Mouse (Mus musculus) limb, embryonic 13.5 days (tissue): ENCODE measurements around the gene Ttll1. TPM values are rescaled to one million over a fixed set of nuclear protein-coding genes. Genes with fewer than 3 reads are reported as not detected.
"Not testable (repeated sequence)": the region's sequence is repeated elsewhere in the genome, so short reads cannot be mapped to it uniquely, and the experiment has no call there.

Experiments used
- ATAC-seq: fragments of 200-750 bp; cut with Nextera tagmentation; 2 replicates; pipeline ENCODE4 v1.8.0; 2017; ENCODE audit warnings: low read depth, moderate number of reproducible peaks, moderate TSS enrichment; ENCODE audit not compliant: low FRiP score
- H3K27ac ChIP-seq: fragments of 300-500 bp; sonication (generic); 2 replicates; pipeline ENCODE4 v1.5.1; 2015; ENCODE audit warnings: inconsistent platforms, mild to moderate bottlenecking, moderate library complexity
- H3K27me3 ChIP-seq: fragments of 300-500 bp; sonication (generic); 2 replicates; pipeline ENCODE4 v1.6.1; 2015; ENCODE audit warnings: mild to moderate bottlenecking, inconsistent platforms
- H3K36me3 ChIP-seq: fragments of 300-500 bp; sonication (generic); 2 replicates; pipeline ENCODE4 v1.6.1; 2015; ENCODE audit warnings: inconsistent platforms, mild to moderate bottlenecking, moderate library complexity
- H3K4me1 ChIP-seq: fragments of 300-500 bp; sonication (generic); 2 replicates; pipeline ENCODE4 v1.6.1; 2015; ENCODE audit warnings: inconsistent platforms
- H3K4me2 ChIP-seq: fragments of 300-500 bp; sonication (generic); replicated peaks from 2 replicates; pipeline ENCODE4 v1.6.1; 2015; ENCODE audit warnings: inconsistent platforms, mild to moderate bottlenecking, moderate library complexity
- H3K4me3 ChIP-seq: fragments of 300-500 bp; sonication (generic); 2 replicates; pipeline ENCODE4 v1.5.1; 2015; ENCODE audit warnings: moderate library complexity, mild to moderate bottlenecking, inconsistent platforms
- H3K9ac ChIP-seq: fragments of 300-500 bp; sonication (generic); 2 replicates; pipeline ENCODE4 v1.6.1; 2015; ENCODE audit warnings: mild to moderate bottlenecking, inconsistent platforms
- H3K9me3 ChIP-seq: fragments of 300-500 bp; sonication (generic); 2 replicates; pipeline ENCODE4 v1.6.1; 2016; ENCODE audit warnings: inconsistent platforms
- WGBS: fragments of 180-500 bp; shearing (Covaris S2); methylation state at CpG from one replicate; pipeline ENCODE4 v1.1.7; 2015; 5-methylcytosine and 5-hydroxymethylcytosine counted together
- polyA plus RNA-seq: library from polyadenylated mRNA; unstranded; fragments of >200 nt; fragmentation: Nextera tagmentation; extraction: Ambion mirVana; gene quantifications from 2 replicates; pipeline ENCODE4 v1.2.1, GENCODE M21; 2015

Ttll1 gene
- polyA plus RNA-seq, 1 experiment from 2014 or later = 23.4 TPM

- H3K4me3 ChIP-seq, H3K9ac ChIP-seq, H3K36me3 ChIP-seq, H3K9me3 ChIP-seq, ATAC-seq, H3K27me3 ChIP-seq, H3K27ac ChIP-seq: not testable (repeated sequence)
- WGBS = 72% methylated on average over 8 of the region's 8 CpGs
- H3K4me1 ChIP-seq = peaks cover 15% of the 10 kb centered on the region
- H3K4me2 ChIP-seq = peak overlapping the region; percentile 97
Observed at GRCm38 (mm10) chr15:83462349-83462748, 48.3 kb downstream of the Ttll1 start.

GRCm38 (mm10) chr15:83460891-83461290 lies 49.8 kb downstream of the Ttll1 start:
- no peak overlapping the region for H3K9ac ChIP-seq
- H3K4me2 ChIP-seq = no peak overlapping the region
- peaks cover 3% of the 10 kb centered on the region; the same call in 1 of the 2 replicates for H3K36me3 ChIP-seq
- 84% methylated on average over 3 of the region's 3 CpGs for WGBS
- no peaks in the 10 kb centered on the region for H3K9me3 ChIP-seq
- no peak for ATAC-seq
- no peaks in the 10 kb centered on the region for H3K27me3 ChIP-seq
- H3K4me3 ChIP-seq = no peak overlapping the region
- H3K4me1 ChIP-seq = peaks cover 15% of the 10 kb centered on the region
- no peak overlapping the region for H3K27ac ChIP-seq

- no peak overlapping the region for H3K4me2 ChIP-seq
- WGBS = 100% methylated on average over 1 of the region's 1 CpGs
- H3K27me3 ChIP-seq = no peaks in the 10 kb centered on the region
- peaks cover 3% of the 10 kb centered on the region; the same call in 1 of the 2 replicates for H3K36me3 ChIP-seq
- H3K9ac ChIP-seq = no peak overlapping the region
- no peak overlapping the region for H3K4me3 ChIP-seq
- H3K9me3 ChIP-seq = no peaks in the 10 kb centered on the region
- peaks cover 13% of the 10 kb centered on the region for H3K4me1 ChIP-seq
- no peak for ATAC-seq
- no peak overlapping the region for H3K27ac ChIP-seq
Observed at GRCm38 (mm10) chr15:83457541-83457940, 53.2 kb downstream of the Ttll1 start.

- Histone ChIP-seq H3K4me2 (no peak overlapping the region), H3K4me3 (no peak overlapping the region), H3K4me1 (peaks cover 23% of the 10 kb centered on the region), H3K36me3 (peaks cover 5% of the 10 kb centered on the region; the same call in 1 of the 2 replicates), H3K27ac (no peak overlapping the region), H3K9me3 (no peaks in the 10 kb centered on the region), H3K9ac (no peak overlapping the region), H3K27me3 (no peaks in the 10 kb centered on the region)
- WGBS = 92% methylated on average over 5 of the region's 5 CpGs
- no peak for ATAC-seq
Observed at GRCm38 (mm10) chr15:83455637-83456036, 55.1 kb downstream of the Ttll1 start.

GRCm38 (mm10) chr15:83455034-83455433 lies 55.7 kb downstream of the Ttll1 start:
- ATAC-seq = no peak
- 73% methylated on average over 3 of the region's 3 CpGs for WGBS
- Histone ChIP-seq H3K9me3 (no peaks in the 10 kb centered on the region), H3K36me3 (peaks cover 7% of the 10 kb centered on the region; the same call in 1 of the 2 replicates), H3K4me3 (no peak overlapping the region), H3K27me3 (no peaks in the 10 kb centered on the region), H3K9ac (no peak overlapping the region), H3K4me1 (peaks cover 23% of the 10 kb centered on the region), H3K4me2 (no peak overlapping the region), H3K27ac (no peak overlapping the region)

GRCm38 (mm10) chr15:83454419-83454818 lies 56.3 kb downstream of the Ttll1 start:
- Histone ChIP-seq H3K4me1 (peaks cover 23% of the 10 kb centered on the region), H3K27me3 (no peaks in the 10 kb centered on the region), H3K9me3 (no peaks in the 10 kb centered on the region), H3K4me2 (no peak overlapping the region), H3K36me3 (peaks cover 7% of the 10 kb centered on the region; the same call in 1 of the 2 replicates), H3K27ac (no peak overlapping the region), H3K4me3 (no peak overlapping the region), H3K9ac (no peak overlapping the region)
- ATAC-seq = no peak
- WGBS = 48% methylated on average over 7 of the region's 7 CpGs

- no peak overlapping the region for H3K9ac ChIP-seq
- H3K4me3 ChIP-seq = no peak overlapping the region
- WGBS = 70% methylated on average over 3 of the region's 3 CpGs
- H3K27me3 ChIP-seq = no peaks in the 10 kb centered on the region
- H3K9me3 ChIP-seq = no peaks in the 10 kb centered on the region
- no peak overlapping the region for H3K4me2 ChIP-seq
- peaks cover 7% of the 10 kb centered on the region; the same call in 1 of the 2 replicates for H3K36me3 ChIP-seq
- peaks cover 23% of the 10 kb centered on the region for H3K4me1 ChIP-seq
- ATAC-seq = no peak
- H3K27ac ChIP-seq = no peak overlapping the region
Observed at GRCm38 (mm10) chr15:83453879-83454278, 56.8 kb downstream of the Ttll1 start.

GRCm38 (mm10) chr15:83452219-83452760 lies 58.4 kb downstream of the Ttll1 start:
- Histone ChIP-seq H3K36me3 (peaks cover 4% of the 10 kb centered on the region; the same call in 1 of the 2 replicates), H3K4me1 (peaks cover 38% of the 10 kb centered on the region), H3K9ac (no peak overlapping the region), H3K9me3 (no peaks in the 10 kb centered on the region), H3K4me3 (no peak overlapping the region), H3K27ac (no peak overlapping the region), H3K27me3 (no peaks in the 10 kb centered on the region), H3K4me2 (no peak overlapping the region)
- no peak for ATAC-seq
- WGBS = 84% methylated on average over 7 of the region's 7 CpGs

- 72% methylated on average over 7 of the region's 7 CpGs for WGBS
- H3K27me3 ChIP-seq = no peaks in the 10 kb centered on the region
- no peak overlapping the region for H3K9ac ChIP-seq
- no peak for ATAC-seq
- no peak overlapping the region for H3K27ac ChIP-seq
- H3K4me3 ChIP-seq = no peak overlapping the region
- peaks cover 44% of the 10 kb centered on the region for H3K4me1 ChIP-seq
- H3K4me2 ChIP-seq = no peak overlapping the region
- H3K36me3 ChIP-seq = peaks cover 4% of the 10 kb centered on the region; the same call in 1 of the 2 replicates
- H3K9me3 ChIP-seq = no peaks in the 10 kb centered on the region
Observed at GRCm38 (mm10) chr15:83451621-83452210, 59.0 kb downstream of the Ttll1 start.

GRCm38 (mm10) chr15:83450007-83450406 lies 60.7 kb downstream of the Ttll1 start:
- 96% methylated on average over 2 of the region's 2 CpGs for WGBS
- Histone ChIP-seq H3K36me3 (peaks cover 4% of the 10 kb centered on the region; the same call in 1 of the 2 replicates), H3K27ac (no peak overlapping the region), H3K4me1 (peaks cover 60% of the 10 kb centered on the region), H3K4me2 (no peak overlapping the region), H3K9me3 (no peaks in the 10 kb centered on the region), H3K4me3 (no peak overlapping the region), H3K27me3 (no peaks in the 10 kb centered on the region), H3K9ac (no peak overlapping the region)
- no peak for ATAC-seq

- 67% methylated on average over 5 of the region's 5 CpGs for WGBS
- no peak overlapping the region for H3K4me3 ChIP-seq
- H3K27ac ChIP-seq = no peak overlapping the region
- no peaks in the 10 kb centered on the region for H3K9me3 ChIP-seq
- H3K9ac ChIP-seq = no peak overlapping the region
- no peaks in the 10 kb centered on the region for H3K27me3 ChIP-seq
- peaks cover 57% of the 10 kb centered on the region for H3K4me1 ChIP-seq
- H3K36me3 ChIP-seq = peaks cover 4% of the 10 kb centered on the region; the same call in 1 of the 2 replicates
- no peak for ATAC-seq
- H3K4me2 ChIP-seq = no peak overlapping the region
Observed at GRCm38 (mm10) chr15:83448646-83449045, 62.0 kb downstream of the Ttll1 start.

- Histone ChIP-seq H3K9me3 (no peaks in the 10 kb centered on the region), H3K27ac (no peak overlapping the region), H3K36me3 (peaks cover 4% of the 10 kb centered on the region; the same call in 1 of the 2 replicates), H3K4me3 (no peak overlapping the region), H3K27me3 (no peaks in the 10 kb centered on the region), H3K4me1 (peaks cover 57% of the 10 kb centered on the region), H3K4me2 (no peak overlapping the region), H3K9ac (no peak overlapping the region)
- WGBS = 64% methylated on average over 10 of the region's 10 CpGs
- ATAC-seq = no peak
Observed at GRCm38 (mm10) chr15:83447791-83448544, 62.7 kb downstream of the Ttll1 start.
